Mouse (Mus musculus): ENCODE results near the gene Meis1.

Meis1 gene

DNA sequence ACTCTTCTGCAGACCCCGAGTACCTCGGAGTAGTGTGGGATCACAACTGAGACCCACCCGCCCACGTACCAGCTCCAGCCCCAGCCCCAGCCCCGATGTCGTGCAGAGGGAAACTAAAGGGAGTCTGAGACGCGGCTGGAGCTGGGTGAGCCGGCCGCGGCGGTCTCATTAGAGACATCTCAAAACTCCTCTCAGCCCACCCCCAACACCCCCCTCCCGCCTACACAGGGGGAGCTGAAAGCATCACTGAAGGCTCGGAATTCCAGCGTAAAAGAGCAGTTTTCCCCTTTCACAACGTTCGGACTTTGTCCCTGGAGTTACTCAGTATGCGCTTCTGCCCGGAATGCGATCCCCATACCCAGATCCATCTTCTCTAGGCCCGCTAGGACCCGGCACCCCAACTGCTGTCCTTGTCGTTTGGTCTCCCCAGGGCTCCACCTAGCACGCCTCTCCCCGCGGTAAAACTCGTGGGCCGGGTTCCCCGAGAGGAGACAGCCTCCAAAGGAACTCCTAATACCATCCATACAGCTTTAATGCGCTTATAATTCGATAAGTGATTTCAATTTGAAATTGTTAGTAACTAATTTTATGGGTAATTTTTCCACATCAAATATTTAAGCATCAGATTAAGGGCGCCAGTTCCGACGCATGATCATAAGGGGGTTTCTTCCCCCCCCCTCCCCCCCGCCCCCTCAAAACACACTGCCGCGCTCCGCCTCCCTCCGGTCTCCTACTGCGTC is 141.7 kb downstream of the Meis1 start:
- peak in 1 of 2 experiments; percentile 14 for DNase-seq (ENCODE audit: low spot score in 2 of 2)

DNA sequence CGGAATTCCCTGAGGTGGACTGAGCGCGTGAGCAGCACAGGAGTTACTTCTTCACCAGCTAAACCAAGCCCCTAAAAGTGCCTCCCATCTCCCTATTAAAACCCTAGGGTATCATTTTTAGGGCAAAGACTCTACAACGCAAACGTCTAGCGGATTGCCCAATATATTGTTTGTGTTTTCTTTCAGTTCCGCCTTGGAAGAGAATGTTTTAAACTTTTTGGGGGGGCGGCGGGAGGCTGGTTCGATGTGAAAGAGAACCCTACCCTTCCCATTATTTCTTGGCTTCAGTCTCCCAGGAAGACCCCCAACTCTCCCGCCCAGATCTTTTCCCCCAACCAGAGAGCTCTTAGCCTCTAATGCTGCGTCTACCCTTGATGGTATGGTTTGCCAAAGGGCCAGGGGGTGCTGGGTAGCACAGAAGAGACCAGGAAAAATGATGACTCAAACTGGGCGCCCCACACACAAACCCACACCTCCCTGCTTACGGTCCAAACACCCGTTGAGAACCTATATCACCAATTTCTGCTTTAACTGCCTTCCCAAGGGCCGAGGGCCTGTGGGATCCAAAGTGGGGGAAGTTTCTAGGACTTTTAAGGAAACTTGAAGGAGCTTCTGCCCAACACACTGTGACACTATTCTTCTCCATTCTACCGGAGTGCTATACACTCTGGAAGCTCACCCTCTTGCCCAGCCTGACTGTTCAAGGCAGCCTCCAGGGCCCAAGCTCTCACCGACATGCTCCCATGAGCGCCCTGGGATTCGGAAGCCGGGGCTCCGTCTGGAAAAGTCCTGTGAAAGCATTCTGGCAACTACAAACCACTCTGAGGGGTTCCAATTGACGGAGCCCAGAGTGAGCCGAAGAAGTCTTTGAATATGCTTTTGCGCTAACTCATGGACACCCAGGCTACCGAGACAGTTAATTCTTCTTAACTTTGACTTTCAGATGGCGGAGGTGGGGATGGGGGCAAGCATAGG is 142.6 kb downstream of the Meis1 start:
- DNase-seq (ENCODE audit: low spot score in 2 of 2), result peak in 1 of 2 experiments; percentile 12

DNA sequence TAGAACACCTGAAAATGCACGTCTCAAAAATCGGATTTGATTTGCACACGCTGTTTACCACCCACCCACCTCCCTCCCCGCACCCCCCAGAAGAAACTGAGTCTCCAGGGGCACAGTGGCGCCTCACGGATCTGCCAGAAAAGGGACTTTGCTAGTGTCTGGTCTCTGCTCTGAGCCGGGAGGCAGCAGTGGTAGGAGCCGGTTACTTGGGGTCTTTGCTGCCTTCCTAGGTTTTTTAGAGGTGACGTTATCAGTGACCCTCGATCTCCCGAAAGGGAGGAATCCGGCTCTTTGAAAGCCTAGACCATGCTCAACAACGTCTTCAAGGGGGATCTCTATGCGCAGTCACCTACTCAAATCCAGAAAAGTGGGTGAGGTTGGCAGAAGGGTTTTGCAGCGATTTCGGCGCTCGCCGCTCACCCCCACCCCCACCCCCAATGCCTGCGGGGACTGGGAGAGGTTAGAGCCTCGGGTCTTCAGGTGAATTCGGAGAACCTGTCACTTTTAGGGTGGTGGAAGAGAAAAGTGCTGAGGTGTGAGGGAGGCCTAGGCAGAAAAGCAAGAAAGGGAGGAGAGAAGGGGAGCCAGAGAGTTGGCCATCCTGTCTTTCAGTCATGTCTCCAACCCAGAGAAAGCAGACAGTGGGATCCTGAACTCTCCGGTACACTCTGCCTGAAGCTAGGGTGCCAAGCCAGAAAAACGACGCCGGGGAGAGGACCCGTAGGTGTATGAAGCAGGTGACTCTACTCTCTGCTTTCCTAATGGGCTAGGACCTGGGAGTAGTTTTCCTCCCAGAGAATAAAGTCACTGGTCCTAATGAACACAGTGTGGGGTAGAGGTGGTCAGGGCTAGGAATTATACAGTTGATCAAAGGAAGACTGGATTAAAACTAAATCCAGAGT is 143.5 kb downstream of the Meis1 start:
- DNase-seq (ENCODE audit: low spot score in 2 of 2), result no peak

DNA sequence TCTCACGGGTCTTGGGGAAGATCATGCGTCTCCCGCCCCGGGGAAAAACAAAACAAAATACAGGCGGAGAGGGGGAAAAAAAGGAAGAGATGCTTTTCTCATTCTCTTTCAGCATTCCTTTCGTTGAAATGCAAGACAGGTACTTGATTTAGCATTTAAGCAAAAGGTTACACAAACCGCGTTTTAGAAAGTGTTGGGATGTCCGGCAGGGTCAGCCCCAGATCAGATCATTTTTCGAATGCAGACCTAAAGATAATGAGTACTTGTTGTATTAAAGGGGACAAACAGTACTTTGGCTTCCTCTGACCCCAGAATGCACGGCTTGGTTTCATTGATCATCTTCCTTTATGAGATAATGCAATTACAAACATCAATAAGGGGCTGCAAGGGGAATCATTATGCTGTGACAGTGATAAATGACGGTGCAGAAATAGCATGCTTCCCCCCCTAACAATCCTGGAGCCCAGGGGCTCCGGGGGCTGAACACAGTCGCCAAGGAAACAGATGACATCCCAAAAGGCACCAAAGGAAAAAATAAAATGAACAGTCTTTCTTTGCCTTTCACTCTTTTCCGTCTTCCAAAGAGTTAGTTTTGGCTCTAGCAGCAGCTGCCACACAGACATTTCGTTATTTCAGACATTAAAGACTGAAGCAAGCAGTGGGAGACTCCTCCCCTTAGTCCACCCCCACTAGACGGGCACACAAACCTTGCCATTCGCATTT is 144.3 kb downstream of the Meis1 start:
- DNase-seq (ENCODE audit: low spot score in 2 of 2), result no peak

DNA sequence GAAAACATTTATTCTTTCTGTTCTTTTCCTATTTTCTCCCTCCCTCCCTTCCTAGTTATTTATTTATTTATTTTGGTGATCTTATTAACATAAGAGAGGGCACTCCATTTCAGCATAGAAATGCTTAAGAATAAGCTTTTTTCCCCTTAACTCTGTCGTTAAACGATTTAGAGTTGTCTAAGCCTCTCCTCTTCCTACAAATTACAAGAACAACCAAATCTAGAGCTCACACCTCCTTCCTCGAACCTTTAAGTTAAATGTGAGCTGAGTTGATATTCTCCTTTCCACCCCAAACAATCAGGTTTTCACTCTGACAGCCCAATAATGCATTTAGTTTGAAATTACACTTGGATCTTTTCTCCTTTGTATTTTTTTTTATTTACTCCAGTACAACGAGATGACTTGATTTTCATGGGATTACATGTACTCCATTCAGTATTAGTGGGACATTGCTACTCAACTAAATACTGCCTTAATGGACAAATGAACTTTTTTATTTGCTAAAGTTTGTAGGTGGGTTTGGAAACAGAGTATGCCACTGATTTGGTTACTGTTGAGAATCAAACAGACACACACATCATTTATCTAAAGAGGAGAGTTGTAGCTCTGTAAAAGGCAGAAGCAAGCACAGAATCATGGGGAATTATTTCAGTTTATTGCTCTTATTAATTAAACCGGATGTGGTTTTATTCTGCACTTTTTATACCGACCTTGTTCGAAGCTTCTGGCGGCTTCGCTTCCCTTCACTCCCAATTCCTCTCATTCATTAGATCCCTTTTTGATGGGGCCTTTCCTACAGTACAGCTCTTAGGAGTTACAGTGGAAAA is 145.1 kb downstream of the Meis1 start:
- DNase-seq (ENCODE audit: low spot score in 2 of 2), result no peak

DNA sequence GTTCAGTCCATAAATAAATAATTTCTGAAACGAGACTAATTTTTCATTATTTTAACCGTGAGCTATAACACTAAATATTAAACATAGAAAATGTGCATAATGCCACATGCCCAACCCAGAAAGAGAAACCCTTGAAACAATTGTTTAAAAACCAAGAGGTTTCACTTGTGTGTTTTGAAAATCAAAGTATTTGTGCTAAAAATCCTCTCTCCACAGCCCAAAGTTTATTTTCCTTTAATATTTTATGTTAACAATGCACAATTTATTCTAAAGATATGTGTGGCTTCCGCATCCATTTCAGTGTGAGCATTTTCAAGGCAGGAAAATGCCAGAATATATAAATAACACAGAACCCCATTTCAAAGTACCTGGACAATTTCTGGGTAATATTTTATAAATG is 146.0 kb downstream of the Meis1 start:
- no peak for DNase-seq (ENCODE audit: low spot score in 2 of 2)

DNA sequence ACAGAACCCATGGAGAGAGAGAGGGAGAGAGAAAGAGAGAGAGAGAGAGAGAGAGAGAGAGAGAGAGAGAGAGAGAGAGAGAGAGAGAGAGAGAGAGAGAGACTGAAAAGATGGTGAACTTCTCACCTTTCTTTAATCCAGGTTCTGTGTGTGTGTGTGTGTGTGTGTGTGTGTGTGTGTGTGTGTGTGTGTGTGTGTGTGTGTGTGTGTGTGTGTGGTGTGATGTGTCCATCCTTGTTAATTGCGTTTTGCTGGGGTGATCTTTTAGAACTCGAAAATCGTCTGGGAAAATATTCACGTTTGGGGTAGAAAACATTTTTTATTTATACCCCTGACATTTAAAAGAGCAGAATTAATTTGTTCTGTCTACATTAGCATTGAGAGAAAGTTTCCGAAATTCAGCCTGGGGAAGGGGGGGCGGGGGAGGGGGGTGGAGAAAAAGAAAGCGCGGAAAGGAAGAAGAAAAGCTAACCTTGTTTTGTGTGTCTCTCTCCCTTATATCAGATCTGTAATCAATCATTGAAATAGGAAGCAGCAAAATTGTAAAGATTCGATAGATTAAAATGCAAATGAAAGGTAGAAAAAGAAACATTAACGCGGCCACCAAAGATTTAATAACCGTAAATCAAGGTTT is 146.6 kb downstream of the Meis1 start:
- no peak for DNase-seq (ENCODE audit: low spot score in 2 of 2)

DNA sequence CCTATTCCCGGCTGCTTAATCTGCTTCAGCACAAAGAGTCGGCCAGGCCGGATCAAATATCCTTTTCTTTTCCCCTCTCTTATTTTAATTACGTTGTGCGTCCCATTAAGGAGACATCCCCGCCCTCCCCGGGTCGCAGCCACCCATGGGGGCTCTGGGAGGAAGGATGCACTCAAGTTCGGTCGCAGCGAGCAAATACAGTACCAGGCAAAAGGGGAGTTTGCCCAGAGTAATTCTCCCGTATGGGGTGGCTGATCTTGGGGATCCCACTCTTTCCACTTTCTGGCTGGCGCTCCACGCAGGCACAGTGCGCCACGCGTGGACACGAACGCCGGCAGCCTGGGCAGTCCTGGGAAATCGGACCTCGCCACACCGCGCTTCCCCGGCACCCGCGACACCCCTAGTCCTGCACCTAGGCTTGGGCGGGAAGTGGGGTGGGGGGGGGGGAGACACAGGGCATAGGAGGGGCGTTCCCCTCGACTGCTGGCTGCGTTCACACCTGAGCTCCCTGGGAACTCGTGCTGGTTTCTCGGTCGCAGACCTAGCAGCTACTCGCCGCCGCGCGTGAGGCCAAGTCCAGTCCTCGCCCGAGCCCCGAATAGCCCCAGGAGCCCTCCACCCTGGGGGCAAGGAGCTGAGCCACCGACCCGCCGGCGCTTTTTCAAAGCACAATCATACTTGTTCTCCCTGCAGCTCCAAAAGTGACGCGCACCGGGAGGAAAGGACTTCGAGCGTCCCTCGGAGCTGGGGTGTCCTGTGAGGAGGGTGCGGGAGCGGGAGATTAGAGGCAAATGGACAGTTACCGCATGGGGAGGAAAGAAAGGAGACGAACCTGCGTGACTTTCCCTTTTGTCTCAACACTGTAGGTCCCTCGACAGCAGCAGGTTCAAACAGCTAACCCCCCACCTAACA is 147.4 kb downstream of the Meis1 start:
- peak in 1 of 2 experiments; percentile 8 for DNase-seq (ENCODE audit: low spot score in 2 of 2)

DNA sequence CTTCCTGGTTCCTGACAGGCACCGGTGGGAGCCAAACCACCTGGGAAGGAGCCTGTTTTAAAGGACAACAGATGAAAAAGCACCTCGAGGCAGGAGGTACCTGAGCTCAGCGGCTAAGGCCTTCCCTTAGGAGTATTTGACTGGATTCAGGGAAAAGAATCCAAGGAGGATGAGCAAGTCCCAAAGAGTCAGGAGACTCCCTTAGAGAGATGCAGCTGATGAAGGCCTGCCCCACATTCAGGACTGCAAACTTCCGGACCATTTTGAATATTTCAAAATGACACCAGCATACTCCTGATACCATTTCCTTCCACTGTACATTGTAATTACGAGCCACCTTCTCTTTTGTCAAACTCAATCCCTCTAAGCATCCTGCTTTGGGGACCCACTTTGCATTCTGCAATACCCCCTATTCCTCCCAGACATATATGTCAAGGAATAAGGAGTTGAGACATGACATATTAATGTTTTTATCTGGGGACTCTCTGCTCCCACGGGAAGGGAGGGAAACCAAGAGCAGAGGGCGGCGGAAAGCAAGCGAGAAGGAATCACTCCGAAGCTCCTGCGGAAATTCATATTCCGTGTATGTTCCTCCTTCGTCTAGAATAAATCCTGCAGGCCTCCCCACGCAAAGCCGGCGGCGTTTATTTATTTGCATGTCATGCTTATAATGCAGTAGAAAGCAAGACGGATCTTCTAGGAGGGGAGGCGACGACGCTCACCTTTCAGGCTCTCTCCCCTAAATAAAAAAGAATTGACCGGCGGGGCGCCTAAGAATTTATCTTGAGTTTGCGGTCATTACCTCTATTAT is 148.5 kb downstream of the Meis1 start:
- DNase-seq (ENCODE audit: low spot score in 2 of 2), result no peak

DNA sequence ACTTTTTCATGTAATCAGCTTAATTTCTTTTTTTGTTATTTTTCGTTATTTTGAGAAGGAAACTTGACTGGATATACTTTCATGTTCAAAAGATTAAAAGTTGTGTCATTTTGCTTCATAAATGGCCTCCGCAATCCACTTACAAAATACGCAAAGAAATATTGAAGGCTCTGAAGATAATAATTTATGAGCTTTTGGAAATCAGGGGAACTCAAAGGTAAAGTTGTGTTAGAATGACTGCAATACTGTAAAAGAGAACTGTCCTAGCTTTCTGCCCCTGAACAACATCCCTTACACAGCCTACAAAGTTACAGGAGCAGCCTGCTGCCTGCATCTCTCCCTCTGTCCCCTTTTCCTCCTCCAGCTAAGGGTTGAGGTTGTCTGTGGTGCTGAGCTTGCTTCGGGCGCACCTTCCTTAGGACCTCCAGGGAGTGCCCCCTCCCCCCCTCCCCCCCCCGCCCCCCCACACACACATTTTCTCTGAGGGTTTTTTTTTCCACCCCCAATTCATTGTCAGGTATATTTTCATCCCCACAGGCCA is 149.3 kb downstream of the Meis1 start:
- DNase-seq (ENCODE audit: low spot score in 2 of 2), result no peak

DNA sequence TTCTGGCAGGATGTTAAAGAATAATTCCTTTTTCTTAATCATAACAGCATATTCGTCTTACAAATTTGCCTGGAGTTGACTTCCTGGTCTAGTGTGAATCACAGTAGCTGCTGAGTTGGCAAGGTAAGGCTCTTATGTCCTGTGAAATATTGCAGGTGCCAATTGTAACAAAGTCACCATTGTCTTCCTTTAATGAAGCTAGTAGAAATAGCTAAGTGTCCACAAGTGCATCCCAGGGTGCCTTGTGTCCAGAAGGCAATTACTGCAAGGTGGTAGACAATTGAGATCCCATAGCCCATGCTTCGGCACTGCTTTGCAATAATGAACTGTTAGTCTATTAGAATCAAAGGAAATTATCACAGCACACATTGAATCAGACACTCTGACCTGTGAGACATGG is 151.1 kb downstream of the Meis1 start:
- no peak for DNase-seq (ENCODE audit: low spot score in 2 of 2)

DNA sequence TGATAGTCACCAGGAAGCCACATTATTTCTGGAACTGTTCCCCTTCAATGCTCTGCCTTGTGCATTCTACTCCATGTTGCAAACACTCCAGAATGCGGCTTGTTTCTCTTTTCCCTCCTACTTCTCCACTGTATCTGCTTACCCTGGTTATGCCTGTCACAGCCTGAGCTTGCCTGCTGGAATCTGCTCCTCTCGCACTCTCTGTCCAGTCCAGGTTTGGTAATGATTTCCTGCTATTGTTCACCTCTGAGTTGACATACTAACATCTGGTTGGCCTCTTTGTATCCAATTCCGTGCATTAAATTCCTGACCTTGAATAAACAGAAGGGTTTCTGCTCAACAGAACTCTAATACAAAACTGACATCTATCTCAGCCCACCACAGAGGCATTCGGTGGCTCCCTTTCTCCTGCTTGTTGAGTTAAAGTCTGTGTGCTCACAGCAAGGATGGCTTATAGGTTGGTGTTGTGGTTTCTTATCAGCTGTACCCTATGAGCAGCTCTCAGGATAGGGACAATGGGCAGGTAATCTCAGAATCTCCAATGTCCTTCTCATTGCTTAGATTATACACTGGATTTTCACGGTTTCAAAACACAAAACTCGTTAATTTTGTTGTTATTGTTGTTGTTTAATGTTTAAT is 152.5 kb downstream of the Meis1 start:
- no peak for DNase-seq (ENCODE audit: low spot score in 2 of 2)

DNA sequence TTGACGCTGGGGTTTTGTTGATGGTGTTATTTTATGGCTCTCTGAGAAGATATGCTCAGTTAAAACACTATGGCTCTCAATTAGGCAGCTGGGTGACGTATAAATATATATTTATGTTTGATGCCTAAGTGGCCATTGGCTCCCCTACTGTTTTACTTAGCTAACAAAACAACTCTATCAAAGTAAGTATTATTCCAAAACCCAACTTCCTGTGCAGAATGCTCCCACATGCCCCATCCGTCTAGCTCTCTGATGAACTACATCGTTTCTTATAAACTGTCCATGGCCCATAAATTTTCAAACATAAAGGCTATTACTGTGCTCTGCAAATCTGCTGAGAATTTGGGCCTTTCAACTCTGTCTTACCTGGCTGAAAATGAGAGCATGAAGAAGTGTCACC is 168.0 kb downstream of the Meis1 start:
- DNase-seq (ENCODE audit: low spot score in 2 of 2), result no peak

DNA sequence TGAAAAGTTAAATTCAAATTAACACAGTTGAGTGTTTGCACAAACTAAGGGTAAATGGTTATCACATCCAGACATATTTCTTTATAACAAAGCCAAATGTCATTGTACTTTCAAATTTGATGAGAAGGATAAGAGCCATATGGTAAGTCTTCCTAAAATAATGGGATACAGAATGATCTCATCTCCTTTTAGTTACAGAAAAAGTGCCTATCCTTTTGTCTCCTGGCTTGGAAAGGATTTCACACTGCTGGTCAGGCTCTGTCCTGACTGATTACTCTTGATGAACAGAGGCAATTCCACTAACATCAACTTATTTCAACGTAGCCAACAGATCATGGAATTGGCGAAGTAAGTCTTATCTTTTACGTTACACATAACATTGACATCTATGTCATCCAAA is 171.1 kb downstream of the Meis1 start:
- no peak for DNase-seq (ENCODE audit: low spot score in 2 of 2)

DNA sequence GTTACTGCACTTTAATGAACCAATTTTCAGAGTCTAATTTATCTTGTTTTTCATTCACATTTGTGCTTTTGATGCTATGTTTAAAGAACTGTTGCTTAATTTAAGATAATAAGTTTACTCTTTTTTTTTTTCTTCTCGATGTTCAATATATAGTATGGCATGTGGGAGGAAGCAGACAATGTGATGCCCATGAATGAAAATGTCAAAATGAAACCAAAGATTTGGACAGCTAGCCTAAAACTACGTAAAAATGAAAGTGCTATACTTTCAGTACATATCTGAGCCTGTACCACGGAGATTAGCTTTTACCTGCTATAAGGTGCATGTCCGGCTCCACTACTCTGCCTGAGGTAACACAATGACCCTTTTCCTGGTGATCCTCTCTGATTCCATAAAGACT is 172.3 kb downstream of the Meis1 start:
- no peak for DNase-seq (ENCODE audit: low spot score in 2 of 2)

DNA sequence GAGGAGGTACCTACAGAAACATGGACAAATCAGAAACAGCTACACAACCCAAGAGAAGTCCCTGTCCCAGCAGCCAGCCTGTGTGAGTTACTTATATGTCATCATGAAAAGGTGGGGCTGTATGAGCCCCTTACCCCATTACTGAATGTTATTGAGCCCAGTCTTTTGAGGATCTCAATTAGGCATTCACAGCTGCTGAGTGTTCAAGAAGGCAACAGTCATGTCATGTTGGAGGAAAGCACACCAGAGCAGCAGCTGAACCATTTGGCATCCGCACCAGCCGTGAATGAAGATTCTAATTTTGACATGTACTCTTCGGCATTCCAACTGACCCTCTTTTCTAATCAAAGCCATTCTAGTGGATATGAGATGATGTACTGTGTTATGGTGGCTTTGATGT is 172.9 kb downstream of the Meis1 start:
- no peak for DNase-seq (ENCODE audit: low spot score in 2 of 2)

DNA sequence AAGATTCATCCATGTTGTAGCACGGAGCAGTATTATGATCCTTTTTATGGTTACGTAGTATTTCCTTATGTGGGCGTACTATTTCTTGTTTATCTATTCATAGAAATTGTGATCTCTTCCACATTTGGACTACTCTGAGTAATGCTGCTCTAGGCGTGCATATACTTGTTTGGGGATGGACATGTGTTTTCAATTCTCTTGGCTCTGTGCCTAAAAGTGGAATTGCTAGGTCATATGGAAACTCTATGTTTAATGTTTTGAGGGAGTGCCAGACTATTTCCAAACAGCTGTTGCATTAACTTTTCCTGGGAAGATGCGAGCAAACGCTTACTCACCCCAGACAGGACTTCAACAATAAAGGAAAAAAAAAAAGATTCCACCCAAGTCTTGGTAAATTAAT is 173.3 kb downstream of the Meis1 start:
- no peak for DNase-seq (ENCODE audit: low spot score in 2 of 2)
